Mouse (Mus musculus): ENCODE results near the gene Mup21.
A peak's percentile ranks its signal among the peaks of the same experiment; 100 is the strongest.
"Not testable (repeated sequence)": the region's sequence is repeated elsewhere in the genome, so short reads cannot be mapped to it uniquely, and the experiment has no call there.

Gene Mup21

DNA sequence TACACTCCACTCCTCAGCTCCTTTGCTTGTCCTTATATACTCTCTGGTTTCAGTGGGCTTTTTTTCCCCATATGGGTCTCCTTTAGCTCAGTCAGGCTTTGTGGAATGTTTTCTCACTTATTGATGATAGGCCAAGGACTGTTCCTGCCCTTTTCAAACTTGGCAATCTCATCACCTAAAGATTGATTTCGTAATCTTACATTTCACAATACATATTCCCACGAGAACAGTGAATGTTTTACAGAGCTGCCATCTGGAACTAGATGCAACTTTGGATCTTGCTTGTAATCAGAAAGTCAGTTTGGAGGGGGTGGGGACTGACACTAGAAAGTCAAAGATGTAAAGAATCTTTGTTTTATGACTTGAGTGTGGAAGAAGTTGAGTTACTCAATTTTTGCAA lies at the start of gene Mup21:
Gene Mup21 (minus strand): TSS at position 53 of the 400 bp plus-strand sequence.
- no peak for DNase-seq (ENCODE audit: low spot score in 2 of 2)

DNA sequence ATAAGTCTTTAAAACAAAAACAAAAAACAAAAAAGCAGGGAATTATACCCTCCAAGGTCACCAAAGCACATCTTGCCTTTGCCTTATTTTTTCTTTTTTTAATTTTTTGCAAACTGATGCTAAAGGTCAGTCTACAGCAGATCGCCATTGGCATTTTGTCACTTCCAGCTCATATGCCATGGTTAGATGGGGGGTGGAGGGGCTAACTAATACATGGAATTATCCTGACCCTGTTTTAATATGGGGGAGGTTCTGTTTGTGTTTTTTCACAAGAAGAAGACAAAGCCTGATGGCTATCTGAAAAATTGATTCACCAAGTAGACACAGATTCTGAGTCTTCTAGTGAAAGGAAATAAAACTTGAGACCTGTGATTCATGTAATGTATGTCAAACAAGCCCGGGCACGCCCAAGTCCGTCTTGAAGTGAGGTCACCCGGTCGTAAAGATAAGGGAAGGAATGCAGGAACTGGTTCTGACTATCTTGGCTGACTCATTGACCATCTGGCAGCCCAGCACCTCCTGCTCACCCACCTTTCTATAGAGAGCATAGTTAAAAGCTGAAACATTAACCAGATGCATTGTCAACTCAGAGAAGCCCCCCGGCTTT lies 49.4 kb upstream of the Mup21 start:
- no peak for DNase-seq (ENCODE audit: low spot score in 2 of 2)

DNA sequence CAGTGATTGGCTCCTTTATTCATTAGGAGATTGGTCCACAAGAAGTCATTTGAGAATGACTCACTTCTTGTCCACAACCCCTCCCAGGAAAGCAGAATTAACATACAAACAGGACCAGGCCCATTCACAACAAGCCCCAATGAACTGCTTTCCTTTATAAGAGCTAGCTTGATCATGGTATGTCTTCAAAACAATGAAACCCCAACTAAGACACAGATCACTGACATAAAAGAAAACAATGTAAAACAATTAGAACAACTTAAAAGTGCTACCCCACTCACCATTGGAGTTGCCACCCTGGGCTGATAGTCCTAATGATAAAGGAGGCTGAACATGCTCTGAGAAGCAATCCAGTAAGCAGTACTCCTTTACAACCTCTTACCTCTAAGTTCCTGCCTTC lies 38.1 kb upstream of the Mup21 start:
- no peak for DNase-seq (ENCODE audit: low spot score in 2 of 2)

DNA sequence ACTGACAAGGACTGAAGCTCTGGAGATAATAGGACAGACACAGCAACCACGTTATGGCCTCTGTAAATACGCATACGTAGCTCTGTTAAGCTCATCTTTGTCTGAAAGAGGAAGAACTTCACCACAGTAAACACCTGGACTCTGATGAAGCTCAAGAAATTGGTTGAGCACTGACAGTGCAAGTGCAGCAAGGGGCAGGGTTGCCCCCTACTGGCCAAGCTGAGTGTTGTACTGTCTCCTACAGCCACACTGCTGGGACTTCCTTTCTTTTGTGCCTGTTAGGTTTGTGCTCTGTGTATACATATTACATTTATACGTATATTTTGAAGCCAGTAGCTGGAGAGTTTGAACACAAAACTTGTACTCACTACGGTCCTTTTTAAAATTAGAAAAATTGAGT lies 26.6 kb upstream of the Mup21 start:
- peak in 1 of 2 experiments; percentile 9 for DNase-seq (ENCODE audit: low spot score in 2 of 2)

DNA sequence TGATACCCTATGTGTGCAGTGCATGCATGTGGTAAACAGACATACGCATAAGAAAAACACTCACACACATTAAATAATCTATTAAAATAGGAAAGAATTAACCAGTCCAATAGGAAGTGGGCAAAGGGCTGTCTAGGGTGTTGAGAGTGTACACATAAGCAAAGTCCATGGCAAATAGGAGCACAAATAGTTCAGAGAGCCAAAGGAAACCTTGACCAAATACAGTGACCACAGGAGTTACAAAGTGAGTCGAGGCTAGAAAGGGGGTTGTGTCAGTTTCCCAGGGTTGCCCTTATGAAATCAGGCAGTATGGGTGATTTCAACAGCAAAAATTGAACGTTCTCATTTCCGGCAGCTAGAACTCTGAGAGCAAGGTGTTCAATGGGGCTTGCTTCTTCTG lies 23.8 kb upstream of the Mup21 start:
- DNase-seq (ENCODE audit: low spot score in 2 of 2) = no peak

DNA sequence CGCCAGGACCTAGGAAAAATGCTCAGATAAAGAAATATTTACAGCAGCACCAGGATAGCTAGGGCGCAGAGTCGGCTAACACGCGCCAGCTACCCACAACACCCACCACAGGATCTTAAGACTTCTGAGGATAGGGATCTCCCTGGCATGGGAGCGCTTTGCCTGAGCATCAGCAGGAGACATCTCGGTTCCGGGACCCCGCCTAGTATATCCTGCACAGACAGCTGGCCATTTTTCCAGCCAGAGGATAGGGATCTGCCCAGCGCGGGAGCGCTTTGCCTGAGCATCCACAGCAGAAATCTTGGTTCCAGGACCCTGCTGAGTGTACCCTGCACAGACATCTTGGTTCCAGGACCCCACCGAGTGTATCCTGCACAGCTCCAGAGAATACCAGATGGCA lies 17.0 kb upstream of the Mup21 start:
- not testable (repeated sequence) for DNase-seq (ENCODE audit: low spot score in 2 of 2)

DNA sequence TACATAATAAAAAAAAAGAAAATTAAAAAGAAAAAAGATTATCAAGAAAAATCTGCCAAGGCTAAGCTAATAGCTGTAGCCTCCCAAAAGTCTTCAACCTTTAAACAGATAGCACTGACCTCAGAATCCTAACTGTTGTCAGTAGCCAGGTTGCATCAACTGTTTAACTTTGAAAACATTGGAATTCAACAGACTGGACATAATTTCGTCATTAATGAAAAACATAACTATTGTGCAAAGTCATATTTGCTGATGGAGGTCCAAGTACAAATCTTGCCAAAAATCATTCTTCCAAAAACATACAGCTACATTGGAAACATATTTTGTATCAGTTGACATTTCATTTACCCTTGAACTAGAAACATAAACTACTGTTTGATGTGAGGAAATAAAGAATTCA lies 7.7 kb upstream of the Mup21 start:
- no peak for DNase-seq (ENCODE audit: low spot score in 2 of 2)

DNA sequence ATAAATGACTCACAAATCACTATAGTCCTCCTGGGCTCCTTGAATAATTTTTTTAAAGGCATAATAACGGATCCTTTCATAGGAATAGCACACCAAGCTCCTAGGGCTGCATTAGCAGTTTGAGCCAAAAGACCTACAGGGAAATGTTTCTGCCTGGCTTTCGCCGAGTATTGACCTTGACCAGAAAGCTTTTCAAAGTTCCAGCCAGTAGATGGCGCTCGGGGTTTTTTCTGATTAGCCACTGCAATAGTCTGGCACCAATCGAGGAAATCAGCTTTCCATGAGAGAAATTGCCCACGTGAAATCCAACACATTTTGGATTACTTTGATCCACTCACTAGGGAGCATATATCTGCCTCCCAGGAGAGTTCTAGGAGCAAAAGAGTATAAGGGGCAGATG lies 17.0 kb downstream of the Mup21 start:
- no peak for DNase-seq (ENCODE audit: low spot score in 2 of 2)

DNA sequence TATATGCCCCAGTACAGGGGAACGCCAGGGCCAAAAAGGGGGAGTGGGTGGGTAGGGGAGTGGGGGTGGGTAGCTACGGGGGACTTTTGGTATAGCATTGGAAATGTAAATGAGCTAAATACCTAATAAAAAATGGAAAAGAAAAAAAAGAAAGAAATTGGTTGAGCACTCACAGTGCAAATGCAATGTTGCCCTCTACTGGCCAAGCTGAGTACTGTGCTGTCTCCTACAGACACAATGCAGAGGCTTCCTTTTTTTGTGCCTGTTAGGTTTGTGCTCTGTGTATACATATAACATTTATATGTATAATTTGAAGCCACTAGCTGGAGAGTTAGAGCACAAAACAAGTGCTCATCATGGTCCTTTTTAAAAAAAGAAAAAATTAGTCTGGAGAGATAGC lies 47.3 kb downstream of the Mup21 start:
- DNase-seq (ENCODE audit: low spot score in 2 of 2) = peak in 1 of 2 experiments; percentile 9
